11 mouse cellular contexts compared by ENCODE assay signal in genomic region chr2:145905884-145906283, GRCm38 (mm10). TPM values are rescaled to one million over a fixed set of nuclear protein-coding genes. Genes with fewer than 3 reads are reported as not detected.
A peak's percentile ranks its signal among the peaks of the same experiment; 100 is the strongest.
DNase-seq lines count a peak whose midpoint lies in the region; ATAC-seq and TF ChIP-seq lines count a peak whose summit lies in the region.
"Not testable (repeated sequence)": the region's sequence is repeated elsewhere in the genome, so short reads cannot be mapped to it uniquely, and the experiment has no call there.
"Had no signal": no experiment of that assay in that cellular context is flagged by ENCODE, and none has a peak within 500 bp of the region (broad histone marks: within the 10 kb centered on the region; RNA-seq: fewer than 3 reads in every experiment).

No protein-coding gene starts in this region.

- H3K4me3 ChIP-seq in ES-E14 (ENCODE audit: insufficient read depth in 1 of 2, low read depth in 1 of 2, low read length in 2 of 2, poor library complexity in 1 of 2, severe bottlenecking in 1 of 2): peak overlapping the region in 1 of 2 experiments; percentile 30; a peak in 1 of 4 replicates
- H3K4me3 ChIP-seq in bone marrow macrophage, adult 2 months (ENCODE audit: insufficient read depth, low read length): peak overlapping the region; percentile 95
- not testable (repeated sequence) for H3K4me3 ChIP-seq in heart, adult 2 months; kidney, adult 2 months (ENCODE audit: insufficient read depth, low read depth, low read length); liver, adult 2 months (ENCODE audit: insufficient read depth, low read depth, low read length); lung, postnatal 0 days (ENCODE audit: low read depth, low read length)

- H3K9me3 ChIP-seq in ES-E14 (ENCODE audit: control insufficient read depth, insufficient read depth, low read depth, low read length); lung, postnatal 0 days (ENCODE audit: low read length): not testable (repeated sequence)

- H3K4me2 ChIP-seq in lung, postnatal 0 days (replicated peaks; ENCODE audit: low read depth, low read length): not testable (repeated sequence)

- TF ChIP-seq CTCF in bone marrow macrophage, adult 2 months (IDR thresholded peaks at IDR 0.05; ENCODE audit: low read depth, low read length): not testable (repeated sequence)
- TF ChIP-seq CTCF in heart, adult 2 months (IDR thresholded peaks at IDR 0.05): peak; percentile 64
- 0 out of 2 replicates have a peak, but pooled peaks have one; percentile 5 for TF ChIP-seq CTCF in kidney, adult 2 months (conservative IDR thresholded peaks at IDR 0.05; ENCODE audit: insufficient read depth, insufficient read length, low read depth, low read length)
- 0 out of 2 replicates have a peak, but pooled peaks have one; percentile 4 for TF ChIP-seq CTCF in liver, adult 2 months (IDR thresholded peaks at IDR 0.05; ENCODE audit: low read depth, low read length)
- TF ChIP-seq CTCF in lung, postnatal 0 days (IDR thresholded peaks at IDR 0.05): peak; percentile 55

- H3K36me3 ChIP-seq in ES-E14 (ENCODE audit: control insufficient read depth, insufficient read depth, low read length, poor library complexity, severe bottlenecking): peaks cover 15% of the 10 kb centered on the region
- H3K36me3 ChIP-seq in heart, adult 2 months (ENCODE audit: control insufficient read depth, insufficient read depth, low read length): peaks cover 36% of the 10 kb centered on the region
- H3K36me3 ChIP-seq in kidney, adult 2 months (ENCODE audit: control insufficient read depth, insufficient read depth, low read length); liver, adult 2 months (ENCODE audit: control insufficient read depth, insufficient read depth, low read length): not testable (repeated sequence)
- peaks cover 14% of the 10 kb centered on the region; the same call in 1 of the 2 replicates for H3K36me3 ChIP-seq in lung, postnatal 0 days (ENCODE audit: insufficient read depth, low read length)

- in situ Hi-C loops in ES-E14 (cut with MboI; ENCODE audit: low sequenced_read_pairs in 2 of 2, unreplicated experiment in 2 of 2): not testable (repeated sequence)

- not testable (repeated sequence) for H3K27me3 ChIP-seq in heart, adult 2 months (ENCODE audit: control insufficient read depth, insufficient read depth, low read length); kidney, adult 2 months (replicated peaks; ENCODE audit: control insufficient read depth, insufficient read depth, low read length); liver, adult 2 months (ENCODE audit: control insufficient read depth, insufficient read depth, low read length); lung, postnatal 0 days (replicated peaks; ENCODE audit: insufficient read depth, low read length)

- not testable (repeated sequence) for TF ChIP-seq POLR2A in bone marrow macrophage, adult 2 months (IDR thresholded peaks at IDR 0.05; ENCODE audit: borderline replicate concordance, low read depth, low read length); heart, adult 2 months (IDR thresholded peaks at IDR 0.05; ENCODE audit: insufficient read depth, low read depth, low read length); kidney, adult 2 months (IDR thresholded peaks at IDR 0.05; ENCODE audit: low read depth, low read length); liver, adult 2 months (IDR thresholded peaks at IDR 0.05; ENCODE audit: extremely low read depth, insufficient read depth, low read length)

- H3K4me1 ChIP-seq in ES-E14 (ENCODE audit: control insufficient read depth in 2 of 2, insufficient read depth in 2 of 2, low read length in 2 of 2, poor library complexity in 1 of 2): peaks cover 4 to 15% of the 10 kb centered on the region in 2 experiments; a peak in 3 of 4 replicates
- H3K4me1 ChIP-seq in bone marrow macrophage, adult 2 months (ENCODE audit: control insufficient read depth, insufficient read depth, low read length): peaks cover 25% of the 10 kb centered on the region
- H3K4me1 ChIP-seq in heart, adult 2 months (ENCODE audit: control insufficient read depth, insufficient read depth, low read length): peaks cover 10% of the 10 kb centered on the region
- peaks cover 16% of the 10 kb centered on the region; the same call in 1 of the 2 replicates for H3K4me1 ChIP-seq in kidney, adult 2 months (ENCODE audit: control insufficient read depth, insufficient read depth, low read length)
- not testable (repeated sequence) for H3K4me1 ChIP-seq in liver, adult 2 months (ENCODE audit: control insufficient read depth, insufficient read depth, low read length); lung, postnatal 0 days (ENCODE audit: insufficient read depth, low read depth, low read length)

- DNase-seq in A20 (ENCODE audit: low read depth, low spot score): peak; percentile 13
- not testable (repeated sequence) for DNase-seq in ES-E14 (ENCODE audit: low read depth, low spot score); heart, adult 2 months; kidney, adult 2 months; liver, adult 2 months (ENCODE audit: extremely low read depth, low read depth, low spot score); lung, postnatal 0 days (ENCODE audit: low spot score)

- not testable (repeated sequence) for TF ChIP-seq EP300 in heart, adult 2 months (IDR thresholded peaks at IDR 0.05; ENCODE audit: insufficient read depth, low read depth, low read length); lung, postnatal 0 days (IDR thresholded peaks at IDR 0.05)

- H3K79me2 ChIP-seq in heart, adult 2 months (replicated peaks; ENCODE audit: control insufficient read depth, insufficient read depth, low read length): not testable (repeated sequence)
- H3K79me2 ChIP-seq in liver, adult 2 months (ENCODE audit: control insufficient read depth, insufficient read depth, low read length): peaks cover 22% of the 10 kb centered on the region; the same call in 1 of the 2 replicates

- WGBS in heart, adult 2 months: 17% methylated on average over 4 of the region's 4 CpGs
- 32% methylated on average over 4 of the region's 4 CpGs for WGBS in kidney, adult 2 months
- 54% methylated on average over 4 of the region's 4 CpGs for WGBS in liver, adult 2 months
- WGBS in lung, postnatal 0 days: 33% methylated on average over 4 of the region's 4 CpGs

- H3K27ac ChIP-seq in ES-E14 (ENCODE audit: insufficient read depth, low read depth, low read length, poor library complexity, severe bottlenecking); heart, adult 2 months; kidney, adult 2 months (ENCODE audit: insufficient read depth, low read depth, low read length); liver, adult 2 months (replicated peaks; ENCODE audit: insufficient read depth, low read depth, low read length); lung, postnatal 0 days (ENCODE audit: low read length): not testable (repeated sequence)
- peak overlapping the region; percentile 79 for H3K27ac ChIP-seq in bone marrow macrophage, adult 2 months (ENCODE audit: insufficient read depth, low read depth, low read length)

- intact Hi-C loops in heart, adult 2 months (cut with DNase I): not testable (repeated sequence)

- not testable (repeated sequence) for ATAC-seq in lung, postnatal 0 days

- not testable (repeated sequence) for H3K9ac ChIP-seq in ES-E14 (ENCODE audit: insufficient read depth, low read depth, low read length, poor library complexity, severe bottlenecking); heart, adult 2 months (ENCODE audit: low read depth, low read length); liver, adult 2 months (ENCODE audit: low read depth, low read length); lung, postnatal 0 days (replicated peaks; ENCODE audit: low read depth)

TF ChIP-seq in ES-E14, 5 proteins besides CTCF, POLR2A, EP300 and RAD21:
- TF ChIP-seq ZNF384 (IDR thresholded peaks at IDR 0.05; ENCODE audit: low read depth, low read length): peak; percentile 76
TF ChIP-seq in ES-E14: peak in this region for 1; not testable (repeated sequence) for 4.

RNA-seq across cellular contexts. Expression of gene Naa20, which starts 4.0 kb away (rescaled TPM):
- 81.5 and 87.6 TPM in 2 replicates for total RNA-seq in ES-E14 (2012; rRNA removed)
- polyA plus RNA-seq in bone marrow macrophage, adult 2 months (2012; ENCODE audit: insufficient read depth, insufficient read length, missing spikeins): 77.3 and 85.4 TPM in 2 replicates
- total RNA-seq in heart, adult 2 months (2021): 10 to 100 TPM; 89.9 to 95.3 TPM
- polyA plus RNA-seq in heart, adult 2 months (2012; rRNA removed): 51.3 and 91.4 TPM in 2 replicates
- 33.9 and 43.7 TPM in 2 replicates for polyA plus RNA-seq in kidney, adult 2 months (2012; rRNA removed)
- total RNA-seq in liver, adult 2 months (2014; rRNA removed): 25.8 and 29.2 TPM in 2 replicates
- 14.4 and 14.6 TPM in 2 replicates for polyA plus RNA-seq in liver, adult 2 months (2012; rRNA removed)
- polyA plus RNA-seq in lung, postnatal 0 days (2015; fragmentation: Nextera tagmentation; extraction: Ambion mirVana): 108 and 118 TPM in 2 replicates

RNA-seq across cellular contexts. Expression of gene Cfap61, which starts 28.7 kb away (rescaled TPM):
- 0.45 and 0.74 TPM in 2 replicates for total RNA-seq in ES-E14 (2012; rRNA removed)
- polyA plus RNA-seq in bone marrow macrophage, adult 2 months (2012; ENCODE audit: insufficient read depth, insufficient read length, missing spikeins): not detected in 2 replicates
- 1 to 10 TPM; 1.4 to 1.7 TPM for total RNA-seq in heart, adult 2 months (2021)
- 1.5 and 2.8 TPM in 2 replicates for polyA plus RNA-seq in heart, adult 2 months (2012; rRNA removed)
- 0.29 and 0.38 TPM in 2 replicates for polyA plus RNA-seq in kidney, adult 2 months (2012; rRNA removed)
- total RNA-seq in liver, adult 2 months (2014; rRNA removed): 0.13 TPM in 1 of 2 replicates, not detected in the other
- not detected in 2 replicates for polyA plus RNA-seq in liver, adult 2 months (2012; rRNA removed)
- 2.2 and 4.9 TPM in 2 replicates for polyA plus RNA-seq in lung, postnatal 0 days (2015; fragmentation: Nextera tagmentation; extraction: Ambion mirVana)
- total RNA-seq: gastrocnemius, adult 18-20 months; gastrocnemius, postnatal 25 days; granulocyte monocyte progenitor cell, adult 5-6 weeks had no signal
- polyA plus RNA-seq: activated CD4-positive, CD25-positive, alpha-beta regulatory T cell, adult 4 months had no signal

RNA-seq across cellular contexts. Expression of gene Crnkl1, which starts 28.9 kb away (rescaled TPM):
- 33.6 and 35.0 TPM in 2 replicates for total RNA-seq in ES-E14 (2012; rRNA removed)
- polyA plus RNA-seq in bone marrow macrophage, adult 2 months (2012; ENCODE audit: insufficient read depth, insufficient read length, missing spikeins): 18.2 and 22.0 TPM in 2 replicates
- total RNA-seq in heart, adult 2 months (2021): 10 to 100 TPM; 17.2 to 20.0 TPM
- polyA plus RNA-seq in heart, adult 2 months (2012; rRNA removed): 3.8 and 6.0 TPM in 2 replicates
- polyA plus RNA-seq in kidney, adult 2 months (2012; rRNA removed): 5.9 and 8.8 TPM in 2 replicates
- 8.1 and 8.3 TPM in 2 replicates for total RNA-seq in liver, adult 2 months (2014; rRNA removed)
- 4.8 and 5.9 TPM in 2 replicates for polyA plus RNA-seq in liver, adult 2 months (2012; rRNA removed)
- 20.2 and 20.7 TPM in 2 replicates for polyA plus RNA-seq in lung, postnatal 0 days (2015; fragmentation: Nextera tagmentation; extraction: Ambion mirVana)
